Mouse (Mus musculus) spleen, adult 2 months (tissue): ENCODE results near the gene Rcn1.

Experiments
- CTCF ChIP-seq: fragments of 200-500 bp; IDR thresholded peaks from 2 replicates; pipeline ENCODE4 v1.5.1; 2011; ENCODE audit warnings: mild to moderate bottlenecking, inconsistent platforms; ENCODE audit not compliant: insufficient read depth, insufficient read length, insufficient replicate concordance; ENCODE audit errors: extremely low read depth
- POLR2A ChIP-seq: fragments of 200-500 bp; IDR thresholded peaks from 2 replicates; pipeline ENCODE4 v1.6.1; 2011; ENCODE audit warnings: low read depth, low read length, inconsistent platforms

- TF ChIP-seq CTCF (no peak), POLR2A (no peak)
Observed at GRCm38 (mm10) chr2:105416046-105416659, 17.0 kb upstream of the Rcn1 start.
